ENCODE assay signal across 6 mouse cellular contexts in the genomic region with DNA sequence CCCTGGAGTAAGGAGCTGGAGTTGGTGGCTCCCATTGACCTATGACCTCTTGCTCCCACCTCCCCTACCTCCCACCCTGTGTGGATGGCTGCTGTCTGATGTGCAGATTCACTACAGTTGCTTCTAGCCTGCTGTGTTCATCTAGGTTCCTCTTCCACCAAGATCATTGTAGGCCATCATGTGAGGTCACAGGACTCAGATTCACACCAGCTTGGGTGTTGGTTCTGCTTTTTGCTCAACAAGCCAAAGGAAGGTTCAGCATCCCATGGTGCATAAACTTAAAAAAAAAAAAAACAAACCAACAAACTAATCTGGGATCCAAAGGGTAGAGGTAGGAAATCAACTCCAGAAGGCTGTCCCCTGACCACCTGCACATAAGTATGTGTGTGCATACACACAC. TPM values are rescaled to one million over a fixed set of nuclear protein-coding genes. Genes with fewer than 3 reads are reported as not detected.
DNase-seq lines count a peak whose midpoint lies in the region; ATAC-seq and TF ChIP-seq lines count a peak whose summit lies in the region.
"Not testable (repeated sequence)": the region's sequence is repeated elsewhere in the genome, so short reads cannot be mapped to it uniquely, and the experiment has no call there.

No protein-coding gene starts in this region.

- H3K4me1 ChIP-seq in G1E (ENCODE audit: insufficient read depth, low read depth, low read length); kidney, embryonic 15.5 days: not testable (repeated sequence)

- TF ChIP-seq CTCF in G1E (IDR thresholded peaks at IDR 0.05; ENCODE audit: low read depth, low read length), result not testable (repeated sequence)

- H3K27ac ChIP-seq in kidney, embryonic 15.5 days, result not testable (repeated sequence)

- DNase-seq in G1E (ENCODE audit: low spot score), result not testable (repeated sequence)
- peak; percentile 66 for DNase-seq in heart, adult 11 months

- not testable (repeated sequence) for H3K4me2 ChIP-seq in kidney, embryonic 15.5 days

- not testable (repeated sequence) for H3K27me3 ChIP-seq in G1E (ENCODE audit: insufficient read depth, low read length); kidney, embryonic 15.5 days

- not testable (repeated sequence) for H3K36me3 ChIP-seq in G1E (replicated peaks); kidney, embryonic 15.5 days

- not testable (repeated sequence) for H3K9me3 ChIP-seq in G1E (replicated peaks); kidney, embryonic 15.5 days (replicated peaks)

- ATAC-seq in G1E (ENCODE audit: extremely low read depth, insufficient number of reproducible peaks, low FRiP score, poor library complexity, severe bottlenecking), result peak; percentile 15; the same call in 1 of the 2 replicates
- ATAC-seq in common myeloid progenitor, adult 5-6 weeks (replicated peaks; ENCODE audit: low read depth, poor library complexity, severe bottlenecking), result peak; percentile 59
- ATAC-seq in kidney, embryonic 15.5 days (replicated peaks; ENCODE audit: low FRiP score), result 0 out of 2 replicates have a peak, but pooled peaks have one; percentile 40
- peak; percentile 97 for ATAC-seq in megakaryocyte, adult 5-6 weeks (ENCODE audit: poor library complexity, severe bottlenecking)
- peak; percentile 88 for ATAC-seq in monocyte, adult 5-6 weeks (replicated peaks; ENCODE audit: insufficient number of reproducible peaks, low FRiP score, low TSS enrichment, poor library complexity, severe bottlenecking)

- not testable (repeated sequence) for H3K4me3 ChIP-seq in G1E (ENCODE audit: low read depth, low read length); kidney, embryonic 15.5 days (replicated peaks)

- not testable (repeated sequence) for H3K9ac ChIP-seq in kidney, embryonic 15.5 days

RNA-seq across cellular contexts. Expression of a gene that starts 26.7 kb away (rescaled TPM):
- 2.2 and 27.3 TPM in 2 replicates for total RNA-seq in G1E (2014; fragmentation: Nextera tagmentation)
- 7.6 and 7.7 TPM in 2 replicates for total RNA-seq in G1E (2017)
- 14.0 and 16.2 TPM in 2 replicates for polyA plus RNA-seq in G1E (2012)
- 64.3 and 91.5 TPM in 2 replicates for total RNA-seq in common myeloid progenitor, adult 5-6 weeks (2017)
- polyA plus RNA-seq in kidney, embryonic 15.5 days (2015; fragmentation: Nextera tagmentation; extraction: Ambion mirVana), result 6.3 and 6.5 TPM in 2 replicates
- total RNA-seq in megakaryocyte, adult 5-6 weeks (2015), result 28.4 and 30.9 TPM in 2 replicates
- 39.6 and 41.2 TPM in 2 replicates for total RNA-seq in megakaryocyte, adult 5-6 weeks (2017)
- 17.3 to 92.4 TPM (median 17.6 TPM) in 3 replicates for total RNA-seq in monocyte, adult 5-6 weeks (2017)

RNA-seq across cellular contexts. Expression of a gene that starts 50.7 kb away (rescaled TPM):
- total RNA-seq in G1E (2014; fragmentation: Nextera tagmentation), result not detected in 2 replicates
- total RNA-seq in G1E (2017), result 0.05 and 0.06 TPM in 2 replicates
- not detected in 2 replicates for polyA plus RNA-seq in G1E (2012)
- total RNA-seq in common myeloid progenitor, adult 5-6 weeks (2017), result 0.23 TPM in 1 of 2 replicates, not detected in the other
- polyA plus RNA-seq in kidney, embryonic 15.5 days (2015; fragmentation: Nextera tagmentation; extraction: Ambion mirVana), result 2.8 and 3.9 TPM in 2 replicates
- total RNA-seq in megakaryocyte, adult 5-6 weeks (2015), result 0.36 and 0.89 TPM in 2 replicates
- total RNA-seq in megakaryocyte, adult 5-6 weeks (2017), result 0.18 TPM in 1 of 2 replicates, not detected in the other
- 0.29 to 0.75 TPM in 2 of 3 replicates, not detected in the other for total RNA-seq in monocyte, adult 5-6 weeks (2017)

Comparison
In these comparisons a context has a peak if more than half of its experiments do, and no peak if none do; other contexts are left out.
1. ATAC-seq: peak in every context shown above with its lines; median percentile 97 in megakaryocyte, adult 5-6 weeks; 88 in monocyte, adult 5-6 weeks; 59 in common myeloid progenitor, adult 5-6 weeks; 40 in kidney, embryonic 15.5 days; 15 in G1E.